Mouse (Mus musculus): Measurements from ENCODE around the gene Pts.

- no peak for TF ChIP-seq POLR2A (IDR thresholded peaks at IDR 0.05; ENCODE audit: insufficient read length, low read depth)
- TF ChIP-seq SRF (IDR thresholded peaks at IDR 0.05; ENCODE audit: control insufficient read depth, insufficient read length, low read depth), result no peak
- no peak for TF ChIP-seq CEBPB (IDR thresholded peaks at IDR 0.05; ENCODE audit: insufficient read depth, poor library complexity, severe bottlenecking)
- no peak for TF ChIP-seq MAX (IDR thresholded peaks at IDR 0.05; ENCODE audit: low read depth)
- no peak for TF ChIP-seq E2F4 (IDR thresholded peaks at IDR 0.05; ENCODE audit: insufficient read depth)
- TF ChIP-seq MYOG (IDR thresholded peaks at IDR 0.05; ENCODE audit: control insufficient read depth in 1 of 3, insufficient read depth in 1 of 3, insufficient read length in 2 of 3, low read depth in 2 of 3), result no peak
- no peak for TF ChIP-seq USF1 (IDR thresholded peaks at IDR 0.05; ENCODE audit: low read depth)
- no peak for TF ChIP-seq POLR2AphosphoS2 (IDR thresholded peaks at IDR 0.05; ENCODE audit: insufficient read length, low read depth)
- TF ChIP-seq TCF12 (IDR thresholded peaks at IDR 0.05; ENCODE audit: insufficient read depth, poor library complexity, severe bottlenecking), result no peak
Observed at GRCm38 (mm10) chr9:50567881-50568280, 39.4 kb upstream of the Pts start.

Data from myocyte (in vitro differentiated cells).